Mouse (Mus musculus) limb, embryonic 15.5 days (tissue): ENCODE measurements around the gene Rexo5. TPM values are rescaled to one million over a fixed set of nuclear protein-coding genes. Genes with fewer than 3 reads are reported as not detected.

Experiments
- ATAC-seq: fragments of 200-750 bp; cut with Nextera tagmentation; 2 replicates; pipeline ENCODE4 v1.8.0; 2017; ENCODE audit warnings: low read depth, moderate TSS enrichment; ENCODE audit not compliant: insufficient number of reproducible peaks, low FRiP score, low TSS enrichment
- H3K27ac ChIP-seq: fragments of 300-500 bp; sonication (generic); 2 replicates; pipeline ENCODE4 v1.5.1; 2015; ENCODE audit warnings: moderate library complexity, mild to moderate bottlenecking, inconsistent platforms
- H3K27me3 ChIP-seq: fragments of 300-500 bp; sonication (generic); 2 replicates; pipeline ENCODE4 v1.6.1; 2015; ENCODE audit warnings: inconsistent platforms
- H3K36me3 ChIP-seq: fragments of 300-500 bp; sonication (generic); 2 replicates; pipeline ENCODE4 v1.6.1; 2015; ENCODE audit warnings: inconsistent platforms
- H3K4me1 ChIP-seq: fragments of 300-500 bp; sonication (generic); 2 replicates; pipeline ENCODE4 v1.6.1; 2015; ENCODE audit warnings: inconsistent platforms
- H3K4me2 ChIP-seq: fragments of 300-500 bp; sonication (generic); 2 replicates; pipeline ENCODE4 v1.6.1; 2015; ENCODE audit warnings: mild to moderate bottlenecking, inconsistent platforms
- H3K4me3 ChIP-seq: fragments of 300-500 bp; sonication (generic); 2 replicates; pipeline ENCODE4 v1.5.1; 2015; ENCODE audit warnings: mild to moderate bottlenecking, inconsistent platforms
- H3K9ac ChIP-seq: fragments of 300-500 bp; sonication (generic); 2 replicates; pipeline ENCODE4 v1.6.1; 2015; ENCODE audit warnings: inconsistent platforms
- H3K9me3 ChIP-seq: fragments of 300-500 bp; sonication (generic); 2 replicates; pipeline ENCODE4 v1.6.1; 2016; ENCODE audit warnings: inconsistent platforms
- WGBS: fragments of 180-500 bp; shearing (Covaris S2); methylation state at CpG from one replicate; pipeline ENCODE4 v1.1.7; 2015; 5-methylcytosine and 5-hydroxymethylcytosine counted together
- polyA plus RNA-seq: library from polyadenylated mRNA; unstranded; fragments of >200 nt; fragmentation: Nextera tagmentation; extraction: Ambion mirVana; gene quantifications from 2 replicates; pipeline ENCODE4 v1.2.1, GENCODE M21; 2015

Rexo5 gene
- polyA plus RNA-seq, 1 experiment from 2014 or later = 19.4 TPM

GRCm38 (mm10) chr7:119847396-119847795 lies 53.6 kb downstream of the Rexo5 start:
- Histone ChIP-seq H3K9ac (no peak overlapping the region), H3K27me3 (no peaks in the 10 kb centered on the region), H3K4me1 (no peaks in the 10 kb centered on the region), H3K9me3 (no peaks in the 10 kb centered on the region), H3K4me3 (no peak overlapping the region), H3K27ac (no peak overlapping the region), H3K4me2 (no peak overlapping the region), H3K36me3 (peaks cover 17% of the 10 kb centered on the region; the same call in 1 of the 2 replicates)
- no peak for ATAC-seq
- WGBS = 83% methylated on average over 2 of the region's 2 CpGs

- WGBS = 0% methylated on average over 1 of the region's 1 CpGs
- Histone ChIP-seq H3K27ac (no peak overlapping the region), H3K27me3 (no peaks in the 10 kb centered on the region), H3K4me3 (no peak overlapping the region), H3K9ac (no peak overlapping the region), H3K9me3 (no peaks in the 10 kb centered on the region), H3K36me3 (peaks cover 20% of the 10 kb centered on the region; the same call in 1 of the 2 replicates), H3K4me1 (no peaks in the 10 kb centered on the region), H3K4me2 (no peak overlapping the region)
- ATAC-seq = no peak
These were observed 55.3 kb downstream of the Rexo5 start for GRCm38 (mm10) chr7:119849096-119849495.

GRCm38 (mm10) chr7:119850737-119851136 lies 56.9 kb downstream of the Rexo5 start:
- Histone ChIP-seq H3K4me3 (no peak overlapping the region), H3K36me3 (peaks cover 20% of the 10 kb centered on the region; the same call in 1 of the 2 replicates), H3K9me3 (no peaks in the 10 kb centered on the region), H3K9ac (no peak overlapping the region), H3K27me3 (no peaks in the 10 kb centered on the region), H3K4me1 (no peaks in the 10 kb centered on the region), H3K4me2 (no peak overlapping the region), H3K27ac (no peak overlapping the region)
- WGBS = 62% methylated on average over 5 of the region's 5 CpGs
- no peak for ATAC-seq

GRCm38 (mm10) chr7:119852494-119852893 lies 58.7 kb downstream of the Rexo5 start:
- no peak overlapping the region for H3K27ac ChIP-seq
- H3K9me3 ChIP-seq = no peaks in the 10 kb centered on the region
- no peak for ATAC-seq
- no peak overlapping the region for H3K4me2 ChIP-seq
- no peaks in the 10 kb centered on the region for H3K4me1 ChIP-seq
- no peak overlapping the region for H3K4me3 ChIP-seq
- no peaks in the 10 kb centered on the region for H3K27me3 ChIP-seq
- H3K9ac ChIP-seq = no peak overlapping the region
- H3K36me3 ChIP-seq = peaks cover 23% of the 10 kb centered on the region; the same call in 1 of the 2 replicates

GRCm38 (mm10) chr7:119853186-119853585 lies 59.4 kb downstream of the Rexo5 start:
- Histone ChIP-seq H3K27ac (no peak overlapping the region), H3K9ac (no peak overlapping the region), H3K4me2 (no peak overlapping the region), H3K27me3 (no peaks in the 10 kb centered on the region), H3K36me3 (peaks cover 27% of the 10 kb centered on the region), H3K4me1 (no peaks in the 10 kb centered on the region), H3K4me3 (no peak overlapping the region), H3K9me3 (no peaks in the 10 kb centered on the region)
- ATAC-seq = no peak
- WGBS = 90% methylated on average over 1 of the region's 1 CpGs

- ATAC-seq = no peak
- peaks cover 39% of the 10 kb centered on the region for H3K36me3 ChIP-seq
- H3K9ac ChIP-seq = no peak overlapping the region
- no peak overlapping the region for H3K27ac ChIP-seq
- no peak overlapping the region for H3K4me3 ChIP-seq
- 94% methylated on average over 2 of the region's 2 CpGs for WGBS
- no peaks in the 10 kb centered on the region for H3K27me3 ChIP-seq
- no peaks in the 10 kb centered on the region for H3K9me3 ChIP-seq
- H3K4me2 ChIP-seq = no peak overlapping the region
- no peaks in the 10 kb centered on the region for H3K4me1 ChIP-seq
These were observed 60.6 kb downstream of the Rexo5 start for GRCm38 (mm10) chr7:119854362-119854761.

GRCm38 (mm10) chr7:119855031-119855430 lies 61.2 kb downstream of the Rexo5 start:
- no peak for ATAC-seq
- Histone ChIP-seq H3K4me3 (no peak overlapping the region), H3K9ac (no peak overlapping the region), H3K4me1 (no peaks in the 10 kb centered on the region), H3K9me3 (no peaks in the 10 kb centered on the region), H3K27me3 (no peaks in the 10 kb centered on the region), H3K4me2 (no peak overlapping the region), H3K36me3 (peaks cover 41% of the 10 kb centered on the region), H3K27ac (no peak overlapping the region)

- H3K36me3 ChIP-seq = peaks cover 36% of the 10 kb centered on the region
- H3K27ac ChIP-seq = no peak overlapping the region
- H3K4me3 ChIP-seq = no peak overlapping the region
- peaks cover 7% of the 10 kb centered on the region; the same call in 1 of the 2 replicates for H3K4me1 ChIP-seq
- no peak overlapping the region for H3K4me2 ChIP-seq
- H3K9ac ChIP-seq = no peak overlapping the region
- H3K27me3 ChIP-seq = no peaks in the 10 kb centered on the region
- ATAC-seq = no peak
- WGBS = 87% methylated on average over 6 of the region's 6 CpGs
- H3K9me3 ChIP-seq = no peaks in the 10 kb centered on the region
These were observed 65.7 kb downstream of the Rexo5 start for GRCm38 (mm10) chr7:119859476-119859875.

- H3K4me1 ChIP-seq = peaks cover 7% of the 10 kb centered on the region; the same call in 1 of the 2 replicates
- peaks cover 32% of the 10 kb centered on the region for H3K36me3 ChIP-seq
- H3K27me3 ChIP-seq = no peaks in the 10 kb centered on the region
- 76% methylated on average over 3 of the region's 3 CpGs for WGBS
- H3K9ac ChIP-seq = no peak overlapping the region
- ATAC-seq = no peak
- H3K4me2 ChIP-seq = no peak overlapping the region
- no peak overlapping the region for H3K27ac ChIP-seq
- H3K9me3 ChIP-seq = no peaks in the 10 kb centered on the region
- no peak overlapping the region for H3K4me3 ChIP-seq
These were observed 66.3 kb downstream of the Rexo5 start for GRCm38 (mm10) chr7:119860116-119860515.

GRCm38 (mm10) chr7:119860554-119860953 lies 66.7 kb downstream of the Rexo5 start:
- ATAC-seq = peak; percentile 37; the same call in 1 of the 2 replicates
- Histone ChIP-seq H3K4me3 (no peak overlapping the region), H3K9ac (no peak overlapping the region), H3K27me3 (no peaks in the 10 kb centered on the region), H3K9me3 (no peaks in the 10 kb centered on the region), H3K36me3 (peaks cover 33% of the 10 kb centered on the region), H3K4me1 (peaks cover 7% of the 10 kb centered on the region; the same call in 1 of the 2 replicates), H3K4me2 (no peak overlapping the region), H3K27ac (0 out of 2 replicates have a peak overlapping the region, but pooled peaks have one; percentile 18)
- 79% methylated on average over 2 of the region's 2 CpGs for WGBS

- no peak for ATAC-seq
- H3K27ac ChIP-seq = peak overlapping the region; percentile 82
- H3K4me3 ChIP-seq = no peak overlapping the region
- H3K4me2 ChIP-seq = no peak overlapping the region
- H3K4me1 ChIP-seq = peaks cover 7% of the 10 kb centered on the region; the same call in 1 of the 2 replicates
- no peaks in the 10 kb centered on the region for H3K9me3 ChIP-seq
- H3K9ac ChIP-seq = no peak overlapping the region
- peaks cover 31% of the 10 kb centered on the region for H3K36me3 ChIP-seq
- H3K27me3 ChIP-seq = no peaks in the 10 kb centered on the region
These were observed 67.1 kb downstream of the Rexo5 start for GRCm38 (mm10) chr7:119860971-119861334.

GRCm38 (mm10) chr7:119861335-119862091 lies 67.7 kb downstream of the Rexo5 start:
- 0 out of 2 replicates have a peak, but pooled peaks have one; percentile 66 for ATAC-seq
- H3K4me2 ChIP-seq = no peak overlapping the region
- 28% methylated on average over 6 of the region's 6 CpGs for WGBS
- no peaks in the 10 kb centered on the region for H3K9me3 ChIP-seq
- peaks cover 7% of the 10 kb centered on the region; the same call in 1 of the 2 replicates for H3K4me1 ChIP-seq
- no peaks in the 10 kb centered on the region for H3K27me3 ChIP-seq
- H3K9ac ChIP-seq = no peak overlapping the region
- peaks cover 30% of the 10 kb centered on the region for H3K36me3 ChIP-seq
- H3K27ac ChIP-seq = peak overlapping the region; percentile 82
- no peak overlapping the region for H3K4me3 ChIP-seq
